Mouse (Mus musculus): ENCODE data around the gene Gm28043. TPM values are rescaled to one million over a fixed set of nuclear protein-coding genes. Genes with fewer than 3 reads are reported as not detected.

Gm28043 gene
- total RNA-seq, 2 experiments from 2014 or later = 0.35 to 0.87 TPM

DNA sequence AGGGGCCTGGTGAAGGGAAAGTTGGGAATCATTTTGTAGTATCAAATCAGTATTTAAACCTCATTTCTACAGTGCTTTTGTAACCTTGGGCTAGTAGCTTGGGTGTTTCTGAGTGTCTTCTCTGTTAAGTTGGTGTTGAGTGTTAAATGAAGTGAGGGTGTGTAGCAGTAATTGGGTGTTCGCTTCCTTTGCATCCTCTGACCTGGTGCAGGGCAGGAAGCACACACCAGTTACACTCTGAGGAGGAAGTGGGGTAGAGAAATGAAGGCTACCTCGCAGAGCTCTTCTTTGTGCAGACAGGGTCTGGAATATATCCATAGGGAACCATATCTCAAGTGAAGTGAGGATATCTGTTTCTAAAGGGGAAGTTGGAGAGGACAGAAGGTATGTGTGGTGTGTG, 66.2 kb downstream of the Gm28043 start:
- no peak for DNase-seq

DNA sequence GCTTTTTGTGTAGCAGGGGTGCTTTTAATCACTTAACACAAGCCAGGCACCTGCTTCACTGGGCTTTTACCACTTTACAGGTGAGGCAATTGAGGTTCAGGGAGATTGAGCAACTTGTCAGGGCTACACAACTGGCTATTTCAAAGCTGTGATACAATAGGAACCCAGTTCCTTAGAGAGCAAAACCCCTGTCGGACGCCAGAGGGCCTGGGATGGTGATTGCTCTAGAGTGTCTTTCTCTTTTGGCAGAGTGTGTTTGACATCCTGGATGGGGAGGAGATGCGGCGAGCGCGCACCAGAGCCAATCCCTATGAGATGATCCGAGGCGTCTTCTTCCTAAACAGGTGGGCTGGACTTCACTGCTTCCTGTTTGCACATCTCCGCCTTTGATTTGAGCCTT, 67.0 kb downstream of the Gm28043 start:
- DNase-seq = no peak

DNA sequence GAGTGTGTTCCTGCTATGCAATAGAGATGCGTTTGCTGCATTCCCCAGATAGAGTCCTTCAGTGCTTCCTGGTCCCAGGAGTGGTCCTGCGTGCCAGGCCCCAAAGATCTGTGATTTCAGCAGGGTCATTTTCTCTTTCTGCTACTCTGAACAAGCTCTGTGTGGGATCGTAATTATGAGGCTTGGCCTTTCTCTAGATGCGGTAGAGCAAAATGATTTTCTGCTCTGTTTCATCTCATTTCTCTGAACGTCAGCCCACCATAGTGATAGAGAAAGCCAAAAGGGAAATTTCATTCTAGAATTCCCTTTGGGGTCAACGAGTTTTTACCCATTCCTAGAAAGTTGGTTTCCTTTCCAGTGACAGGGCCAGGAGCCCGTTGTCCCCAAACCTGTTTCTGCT, 67.6 kb downstream of the Gm28043 start:
- no peak for DNase-seq

DNA sequence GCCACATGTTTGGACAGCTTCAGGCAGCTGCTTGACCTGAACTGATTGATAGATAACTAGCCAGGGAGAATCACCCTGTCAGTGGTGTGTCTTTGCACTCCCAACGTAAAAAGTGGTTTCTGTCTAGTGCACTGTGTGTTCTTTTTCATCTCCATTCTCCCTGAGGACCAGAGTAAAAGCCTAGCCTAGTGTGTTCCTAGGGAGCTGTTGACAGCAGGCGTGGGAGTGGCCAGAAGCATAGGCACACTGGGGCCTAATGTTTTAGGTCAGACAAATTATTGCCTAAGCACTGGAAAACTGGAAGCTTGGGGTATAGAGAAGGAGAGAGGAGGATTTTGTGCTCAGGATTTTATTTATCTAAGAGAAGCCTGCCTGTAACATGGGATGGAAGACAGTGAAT, 68.5 kb downstream of the Gm28043 start:
- DNase-seq = peak; percentile 38 to 42

DNA sequence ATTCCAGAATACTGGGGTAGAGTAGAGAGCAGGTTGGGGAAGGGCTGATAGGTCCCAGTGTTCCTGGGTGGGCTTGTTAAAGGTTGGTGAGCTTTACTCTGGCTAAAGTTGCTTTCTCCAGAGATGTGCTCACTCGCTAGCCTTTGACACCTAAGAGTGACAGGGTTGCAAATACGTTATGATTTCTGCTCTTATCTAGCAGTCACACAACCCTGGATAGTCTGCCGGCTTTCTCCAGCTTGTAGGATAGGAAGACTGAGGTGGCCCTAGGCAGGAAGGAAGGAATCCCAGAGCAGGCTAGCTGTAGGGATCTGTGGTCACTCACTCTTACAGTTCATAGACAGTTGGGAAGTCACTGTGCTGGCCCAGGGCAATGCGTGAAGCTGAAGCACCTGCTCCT, 69.6 kb downstream of the Gm28043 start:
- DNase-seq = no peak

DNA sequence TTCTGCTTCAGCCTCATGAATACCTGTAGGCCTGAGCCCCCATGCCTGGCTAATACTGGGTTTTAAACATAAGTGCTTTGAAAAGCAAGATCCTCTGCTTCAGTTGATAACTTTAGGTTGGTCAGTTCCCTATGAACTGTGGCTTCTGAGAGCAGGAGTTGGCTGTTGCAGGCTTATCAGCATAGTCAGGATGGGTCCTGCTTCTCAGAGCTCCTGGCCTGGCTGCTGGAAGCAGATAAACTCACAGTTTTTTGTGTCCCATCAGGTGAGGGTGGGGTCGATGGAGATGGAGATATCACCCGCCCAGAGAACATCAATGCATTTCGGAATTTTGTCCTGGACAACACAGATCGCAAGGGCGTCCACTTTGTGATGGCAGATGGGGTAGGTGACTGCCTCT, 72.1 kb downstream of the Gm28043 start:
- no peak for DNase-seq

DNA sequence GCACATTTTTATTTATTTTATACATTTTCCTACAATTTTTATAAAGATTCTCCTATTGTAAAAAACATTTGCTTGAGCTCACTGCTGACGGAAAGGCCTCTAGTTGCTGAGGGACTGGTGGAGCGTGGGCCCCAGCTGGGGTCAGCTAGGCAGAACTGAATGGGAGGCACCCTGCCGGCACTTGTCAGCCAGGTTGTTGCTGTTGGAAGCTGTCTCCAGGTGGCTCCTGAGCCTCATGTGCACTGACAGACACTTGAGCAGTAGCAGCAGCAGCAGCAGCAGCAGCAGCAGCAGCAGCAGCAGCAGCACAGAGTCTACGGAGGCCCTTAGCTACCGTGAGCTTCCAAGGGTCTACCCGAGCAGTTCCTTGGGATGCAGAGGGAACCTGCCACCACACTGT, 72.7 kb downstream of the Gm28043 start:
- DNase-seq = no peak

DNA sequence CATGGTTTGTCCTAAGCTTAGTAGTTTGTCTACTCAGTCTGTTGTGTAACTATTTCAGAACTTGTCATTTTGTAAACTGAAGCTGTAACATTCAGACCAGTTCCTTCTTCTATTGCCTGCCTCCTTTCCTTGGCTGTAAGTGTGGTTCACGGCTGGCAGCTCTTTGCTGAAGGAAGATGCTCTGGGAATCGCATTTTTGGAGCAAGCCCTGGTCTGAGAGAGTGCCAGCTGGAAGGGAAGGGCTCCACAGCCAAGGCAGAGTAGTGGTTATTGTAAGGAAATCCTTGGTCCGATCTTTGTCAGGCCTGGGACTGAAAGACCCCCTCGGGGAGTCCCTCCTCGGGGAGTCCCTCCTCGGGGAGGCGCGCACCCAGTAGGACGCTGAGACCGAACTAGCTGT, 73.9 kb downstream of the Gm28043 start:
- DNase-seq = no peak

DNA sequence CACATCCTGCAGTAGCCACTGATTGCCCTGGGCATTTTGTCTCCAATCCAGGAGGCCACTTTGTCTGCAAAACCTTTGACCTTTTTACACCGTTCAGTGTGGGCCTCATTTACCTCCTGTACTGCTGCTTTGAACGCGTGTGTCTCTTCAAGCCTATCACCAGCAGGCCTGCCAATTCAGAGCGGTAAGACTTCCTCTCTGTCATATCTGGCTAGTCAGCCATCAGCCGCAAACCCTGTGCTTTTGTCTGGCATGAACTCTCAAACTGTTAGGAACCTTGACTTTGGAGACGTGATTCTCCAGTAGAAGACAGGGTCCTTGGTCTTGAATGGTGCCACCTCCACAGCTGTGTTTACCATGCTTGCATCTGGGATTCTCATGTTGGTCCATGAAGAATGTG, 75.6 kb downstream of the Gm28043 start:
- DNase-seq = no peak

DNA sequence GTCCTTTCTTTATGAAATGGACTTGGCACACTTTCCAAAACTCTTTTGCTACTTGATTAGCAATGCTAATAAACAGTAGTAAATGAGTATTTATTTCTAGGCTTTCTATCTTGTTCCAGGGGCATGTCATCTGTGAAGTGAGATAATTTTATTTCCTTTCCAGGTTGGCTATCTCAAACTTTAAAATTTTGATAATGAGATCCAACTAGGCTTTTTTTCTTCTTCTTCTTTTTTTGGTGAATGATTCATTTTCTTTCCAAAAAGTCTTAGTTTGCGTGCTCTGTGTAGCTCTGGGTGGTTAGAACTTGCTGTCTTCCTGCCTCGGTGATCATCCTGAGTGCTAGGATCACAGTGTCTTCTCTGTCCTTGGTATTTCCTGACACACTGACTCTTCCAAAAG, 78.2 kb downstream of the Gm28043 start:
- DNase-seq = no peak

DNA sequence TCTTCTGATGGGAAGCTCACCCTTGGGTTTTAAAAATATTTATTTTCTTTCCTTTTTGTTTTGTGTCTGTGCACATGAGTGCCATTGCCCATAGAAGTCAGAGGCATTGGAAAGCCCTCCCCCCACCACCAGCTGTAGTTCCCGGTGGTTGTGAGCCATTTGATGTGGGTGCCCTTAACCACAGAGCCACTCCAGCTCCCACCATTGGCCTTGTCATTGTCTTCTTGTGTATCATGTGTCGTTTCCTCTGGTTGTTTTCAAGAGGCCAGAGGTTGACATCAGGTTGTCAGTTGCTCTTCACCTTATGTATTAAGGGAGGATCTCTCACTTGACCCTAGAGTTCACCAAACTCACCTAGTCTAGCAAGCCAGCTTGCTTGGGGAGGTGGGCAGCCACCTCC, 78.9 kb downstream of the Gm28043 start:
- DNase-seq = no peak

DNA sequence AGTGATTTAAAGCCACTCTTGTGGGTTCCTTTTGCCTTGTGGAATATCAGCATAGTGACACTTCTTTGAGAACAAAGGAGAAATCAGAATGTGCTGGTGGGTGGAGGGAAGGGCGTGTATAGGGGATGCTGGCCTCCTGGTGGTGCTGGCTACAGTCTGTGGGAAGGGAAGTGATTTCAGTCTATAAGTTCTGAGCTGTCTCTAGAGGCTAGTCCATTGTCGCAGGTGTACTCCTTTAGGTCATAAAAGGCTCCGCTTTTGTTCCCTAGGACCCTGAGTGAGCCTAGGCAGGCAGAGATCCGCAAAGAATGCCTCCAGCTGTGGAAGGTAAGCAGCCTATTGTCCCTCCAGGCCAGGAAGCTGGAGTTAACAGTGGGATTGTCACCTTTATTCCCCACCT, 79.8 kb downstream of the Gm28043 start:
- no peak for DNase-seq

DNA sequence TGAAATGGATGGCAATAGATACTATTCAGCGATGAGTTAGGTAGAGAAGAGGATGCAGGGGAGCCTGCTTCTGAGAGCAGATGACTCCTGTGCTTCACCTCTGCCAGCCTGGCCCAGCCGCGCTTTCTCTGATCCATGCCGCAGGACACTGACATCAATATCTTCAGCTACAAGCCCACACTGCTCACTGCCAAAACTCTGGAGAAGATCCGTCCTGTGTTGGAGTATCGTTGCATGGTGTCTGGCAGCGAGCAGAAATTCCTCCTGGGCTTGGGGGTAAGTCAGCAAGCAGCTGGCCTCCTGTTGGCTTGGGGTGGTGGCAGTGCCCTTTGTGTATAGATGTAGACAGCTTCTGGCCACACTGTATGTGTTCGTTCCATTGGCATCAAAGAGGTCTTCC, 82.3 kb downstream of the Gm28043 start:
- DNase-seq = no peak

DNA sequence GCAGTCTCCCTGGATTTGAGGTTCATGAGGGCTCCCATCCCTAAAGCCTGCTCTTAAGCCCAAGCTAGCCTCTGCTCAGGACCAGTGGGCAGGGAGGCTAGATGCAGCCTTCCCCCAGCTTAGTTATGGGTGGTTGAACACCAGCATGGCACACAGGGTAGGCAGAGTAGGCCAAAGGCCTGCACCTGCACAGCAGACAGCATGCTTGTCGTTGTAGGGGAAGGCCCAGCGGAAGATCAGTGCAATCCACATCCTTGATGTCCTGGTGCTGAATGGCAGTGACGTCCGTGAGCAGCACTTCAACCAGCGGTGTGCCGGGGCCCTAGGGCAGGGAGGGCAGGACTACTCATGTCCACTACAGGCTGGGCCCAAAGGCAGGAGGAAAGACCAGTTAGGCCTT, 83.7 kb downstream of the Gm28043 start:
- no peak for DNase-seq

DNA sequence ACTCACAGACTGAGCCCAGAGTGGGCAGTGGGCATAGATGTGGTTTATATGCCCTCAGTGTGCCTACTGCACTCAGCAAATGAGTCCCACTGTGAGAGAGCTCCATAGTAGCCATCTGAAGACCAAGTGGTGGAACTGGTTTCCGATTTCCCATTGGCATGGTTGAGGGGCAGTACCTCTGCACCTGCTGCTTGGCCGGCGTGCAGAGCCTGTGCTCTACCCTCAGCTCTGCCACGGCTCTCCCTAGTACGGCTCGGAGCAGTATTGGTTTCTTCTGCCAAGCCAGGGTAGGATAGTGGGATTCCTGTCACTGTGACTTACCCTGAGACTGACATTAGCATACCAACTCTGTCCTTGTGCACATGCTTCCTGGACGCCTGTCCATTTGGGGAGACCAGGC, 85.9 kb downstream of the Gm28043 start:
- no peak for DNase-seq

DNA sequence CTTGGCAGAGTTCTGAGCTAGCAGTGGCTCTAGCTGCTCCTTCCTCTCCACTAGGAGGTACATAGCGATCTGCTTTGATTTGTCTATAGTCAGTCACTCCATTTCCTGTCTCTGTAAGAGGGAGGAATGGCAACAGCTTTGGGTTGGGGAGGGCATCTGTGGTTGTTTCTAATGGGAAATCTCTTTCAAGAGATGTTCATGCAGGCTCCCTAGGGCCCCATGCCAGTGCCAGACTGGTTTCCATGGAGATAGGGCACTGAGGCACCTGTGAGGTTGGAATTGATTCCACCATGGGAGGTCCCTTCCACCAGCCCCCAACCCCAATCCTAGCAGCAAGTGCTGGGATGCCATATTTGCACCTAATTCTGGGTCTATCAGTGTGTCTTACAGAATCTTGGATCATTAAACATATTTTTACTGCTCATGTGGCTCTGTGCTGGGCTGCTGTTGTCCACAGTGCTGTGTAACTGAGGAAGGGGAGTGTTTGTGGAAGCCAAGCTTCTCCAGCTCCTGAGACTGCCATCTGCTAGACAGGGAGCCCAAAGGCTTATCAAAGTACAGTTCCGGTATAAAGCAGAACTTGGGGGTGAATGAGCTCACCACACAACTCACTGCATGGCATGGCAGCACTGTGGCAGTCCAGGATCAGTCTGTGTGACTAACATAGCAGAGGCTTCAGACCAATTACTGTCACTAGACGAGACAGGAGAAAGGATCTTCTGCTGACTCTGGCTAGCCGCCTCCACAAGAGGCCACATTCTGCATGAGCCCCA, 88.4 kb downstream of the Gm28043 start:
- no peak for DNase-seq

DNA sequence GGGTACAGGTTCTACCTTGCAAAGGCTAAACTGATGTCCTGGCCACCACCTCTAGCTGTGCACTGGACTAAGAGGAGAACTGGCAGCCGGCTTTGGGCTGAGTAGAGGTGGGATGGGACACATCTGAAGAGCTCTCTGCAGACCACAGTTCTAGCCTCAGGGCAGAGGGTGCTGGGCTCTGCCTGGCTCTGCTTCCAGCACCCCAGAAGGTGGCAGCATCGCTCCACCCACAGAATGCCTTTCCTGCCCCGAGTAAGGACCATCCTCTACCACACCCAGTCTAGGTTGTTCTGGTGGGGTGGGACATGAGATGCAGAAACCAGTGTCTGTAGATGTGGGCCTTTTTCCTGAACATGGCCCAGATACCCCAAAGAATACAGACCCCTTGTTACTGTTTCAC, 90.1 kb downstream of the Gm28043 start:
- DNase-seq = peak; percentile 29 to 62

DNA sequence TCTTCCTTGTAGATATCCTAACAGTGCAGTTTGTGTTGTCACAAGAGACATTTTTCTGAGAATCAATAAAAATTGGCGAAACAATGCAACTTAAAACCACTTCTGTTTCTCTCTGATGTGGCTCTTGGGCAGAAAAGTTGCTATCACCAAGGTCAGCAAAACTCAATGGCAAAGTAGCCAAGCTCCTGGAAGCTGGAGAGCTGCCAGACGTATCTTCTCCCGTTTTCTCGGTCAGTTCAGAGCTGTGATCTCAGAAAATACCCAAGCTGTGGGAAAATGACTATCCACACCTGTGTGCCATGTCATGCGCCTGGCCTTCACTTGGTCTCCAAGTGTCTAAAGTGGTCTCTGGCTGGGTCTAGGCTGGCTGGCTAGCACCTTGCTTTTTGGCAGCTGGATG, 91.2 kb downstream of the Gm28043 start:
- no peak for DNase-seq

DNA sequence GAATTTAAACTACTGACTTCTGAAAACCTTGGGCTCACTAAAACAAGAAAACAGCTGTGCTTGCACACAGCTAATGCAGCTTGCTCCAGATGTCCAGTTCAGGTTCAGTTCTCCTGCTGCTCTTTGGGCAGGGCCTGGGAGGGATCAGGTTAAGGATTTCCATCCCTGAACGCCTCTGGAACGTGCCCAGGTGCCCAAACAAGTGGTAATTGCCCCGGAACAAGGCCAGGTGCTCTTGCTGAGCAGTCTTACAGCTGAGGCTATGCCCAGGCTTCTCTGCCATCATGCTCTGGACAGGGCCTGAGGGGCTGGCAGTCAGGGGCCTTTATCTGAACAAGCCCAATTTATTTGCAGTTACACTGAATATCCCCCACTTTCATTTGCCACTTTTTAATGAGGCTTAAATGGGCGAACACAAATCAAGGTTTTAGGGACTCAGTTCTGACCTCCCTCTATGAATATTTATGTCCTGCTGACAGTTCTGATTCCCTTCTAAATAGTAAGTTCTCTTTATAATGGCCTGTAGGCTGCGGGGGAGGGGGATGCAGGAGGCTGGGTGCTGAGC, 92.4 kb downstream of the Gm28043 start:
- no peak for DNase-seq

DNA sequence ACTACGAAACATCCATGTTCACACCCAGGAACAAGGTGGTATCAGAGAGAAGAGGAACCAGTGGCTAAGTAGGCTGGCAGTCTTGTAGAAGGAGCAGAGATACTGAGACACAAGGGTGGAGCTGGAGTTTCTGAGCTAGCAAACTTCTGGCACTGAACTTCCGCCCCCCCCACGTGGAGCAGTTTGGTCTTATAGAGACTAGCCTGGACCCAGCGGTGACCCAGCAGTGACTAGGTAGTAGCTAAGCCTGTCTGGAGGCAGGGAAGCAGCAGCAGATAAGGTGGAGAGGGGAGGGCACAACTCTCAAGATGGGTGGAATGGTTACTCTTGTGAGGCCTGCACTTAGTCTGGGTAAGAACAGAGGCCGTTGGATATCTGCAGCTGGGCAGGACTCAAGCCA, 94.1 kb downstream of the Gm28043 start:
- DNase-seq = no peak

DNA sequence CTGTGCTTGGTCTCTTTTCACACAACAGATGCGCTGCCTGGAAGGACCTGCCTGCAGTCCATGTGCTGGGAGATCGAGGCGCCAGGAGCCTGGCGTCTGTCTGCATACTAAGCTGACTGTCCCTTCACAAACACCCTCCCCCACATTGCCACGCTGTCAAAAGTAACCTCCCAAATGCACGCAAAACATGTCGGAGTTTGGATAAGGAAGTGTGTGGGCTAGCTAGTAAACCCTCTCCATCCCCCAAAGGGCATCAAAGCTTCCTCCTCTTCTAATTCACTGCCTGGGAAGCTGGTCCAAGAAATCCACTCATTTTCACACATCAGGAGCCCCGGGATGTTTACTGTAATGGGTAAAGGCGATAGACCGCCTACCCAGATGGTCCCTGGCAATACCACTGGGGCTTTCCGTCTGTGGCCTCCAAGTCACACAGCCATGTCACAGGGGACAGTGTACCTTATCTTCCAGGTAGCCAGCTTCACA, 95.9 kb downstream of the Gm28043 start:
- DNase-seq = no peak

DNA sequence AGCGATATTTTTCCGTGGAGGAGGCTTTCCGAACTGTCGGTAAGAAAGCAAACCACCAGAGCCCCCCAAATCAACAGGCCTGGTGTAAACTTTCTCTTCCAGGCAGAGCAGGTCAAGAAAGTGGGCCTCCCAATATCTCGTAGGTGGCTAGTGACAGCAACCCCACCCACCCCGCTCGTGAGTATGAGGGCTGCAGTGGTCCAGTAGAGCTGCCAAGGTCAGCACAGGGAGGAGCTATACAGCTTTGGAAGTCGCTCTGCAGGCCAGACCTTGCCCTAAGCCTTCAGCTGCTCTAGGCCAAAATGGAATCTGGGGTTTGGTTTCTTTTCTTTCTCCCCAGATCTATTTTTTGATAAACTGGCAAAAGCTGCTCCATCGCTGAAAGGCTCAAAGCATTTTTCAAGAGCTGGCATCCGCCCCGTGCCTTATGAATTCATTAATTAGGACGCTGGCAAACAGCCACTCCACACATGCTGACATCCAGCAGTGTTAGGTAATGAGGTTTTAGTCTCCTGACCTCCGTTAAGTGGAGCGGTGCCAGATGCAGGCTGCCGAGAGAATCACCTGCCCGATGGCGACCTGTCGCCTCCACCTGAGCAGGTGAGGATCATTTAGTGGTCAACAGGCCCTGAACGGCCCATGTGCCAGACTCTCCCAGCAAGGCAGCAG, 96.5 kb downstream of the Gm28043 start:
- DNase-seq = no peak

DNA sequence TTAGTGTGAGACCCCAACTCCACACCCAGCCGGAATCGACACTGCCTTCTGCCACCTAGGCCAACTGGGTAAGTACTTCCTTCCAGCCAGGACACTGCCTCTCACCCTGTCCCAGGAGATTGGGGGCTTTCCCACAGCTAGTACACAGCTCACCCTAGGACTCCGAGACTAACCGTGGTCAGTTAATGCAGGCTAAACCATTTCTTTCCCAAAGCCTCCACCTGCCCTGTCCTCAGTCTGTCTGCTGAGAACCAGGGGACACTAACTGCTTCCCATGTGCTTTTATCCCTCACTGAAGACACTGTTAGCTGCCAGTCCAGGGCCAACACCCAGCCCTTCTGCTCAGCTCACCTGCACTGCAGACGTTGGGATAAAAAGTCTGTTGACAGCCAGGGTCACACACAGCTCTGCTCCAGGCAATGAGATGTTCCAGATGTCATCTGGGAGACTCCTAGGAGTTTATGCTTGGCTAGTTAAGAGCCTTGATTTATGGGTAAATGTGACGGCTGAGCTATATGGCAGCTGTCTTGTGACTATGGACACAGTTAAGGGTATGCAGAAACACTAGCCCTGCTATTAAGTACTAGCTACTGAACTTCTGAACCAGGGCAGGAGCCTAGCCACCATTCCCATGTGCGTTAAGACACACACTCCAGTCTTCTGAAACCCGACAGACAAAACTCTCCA, 97.2 kb downstream of the Gm28043 start:
- DNase-seq = no peak

Data from heart, adult 18-20 months (tissue).